Mouse (Mus musculus) 3134 (cell line): Measurements from ENCODE around the gene Hist1h1d.
A peak's percentile ranks its signal among the peaks of the same experiment; 100 is the strongest.

Experiments
- DNase-seq: peaks from one replicate; pipeline ENCODE4 v3.0.0-alpha.2; 2011; ENCODE audit warnings: low spot score; ENCODE audit not compliant: insufficient read length; ENCODE audit errors: extremely low read depth

The Hist1h1d gene

DNA sequence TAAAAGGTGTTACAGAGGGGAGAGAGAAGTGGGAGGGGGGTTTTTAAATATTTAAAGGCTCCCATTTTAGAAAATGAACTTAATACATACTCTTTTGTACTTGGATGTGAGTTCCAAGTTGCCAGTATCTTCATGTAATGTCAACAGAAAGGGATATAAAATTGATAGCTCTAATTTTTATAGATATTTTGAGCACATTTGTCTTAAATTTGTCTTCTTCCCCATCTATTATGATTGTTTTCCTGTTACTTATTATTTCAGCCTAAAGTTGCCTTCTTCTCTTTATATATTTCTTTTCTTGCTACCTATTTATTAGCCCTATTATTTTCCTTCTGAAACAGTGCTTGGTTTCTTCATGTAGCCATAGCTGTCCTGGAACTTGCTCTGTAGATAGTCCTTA, at the start of gene Hist1h1d:
Hist1h1d (plus strand) TSS at position 301 of the 400 bp plus-strand sequence.
- DNase-seq, result no peak

DNA sequence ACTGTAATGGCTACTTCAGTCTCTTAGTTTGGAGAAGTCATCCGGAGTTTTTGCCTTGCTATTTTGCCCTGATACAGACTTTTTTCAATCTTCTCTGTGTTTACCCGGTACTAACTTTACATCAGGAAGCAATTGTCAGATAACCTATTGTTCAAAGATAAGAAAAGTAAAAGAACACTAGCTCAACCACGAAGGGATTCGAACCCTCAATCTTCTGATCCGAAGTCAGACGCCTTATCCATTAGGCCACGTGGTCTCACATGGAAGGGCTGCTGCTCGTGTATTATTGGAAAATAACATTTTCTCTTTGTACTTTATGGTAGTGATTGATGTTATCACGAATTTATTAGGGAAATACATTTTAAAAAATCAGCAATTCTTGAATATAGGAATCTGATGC, 49.3 kb upstream of the Hist1h1d start:
- peak; percentile 51 for DNase-seq

DNA sequence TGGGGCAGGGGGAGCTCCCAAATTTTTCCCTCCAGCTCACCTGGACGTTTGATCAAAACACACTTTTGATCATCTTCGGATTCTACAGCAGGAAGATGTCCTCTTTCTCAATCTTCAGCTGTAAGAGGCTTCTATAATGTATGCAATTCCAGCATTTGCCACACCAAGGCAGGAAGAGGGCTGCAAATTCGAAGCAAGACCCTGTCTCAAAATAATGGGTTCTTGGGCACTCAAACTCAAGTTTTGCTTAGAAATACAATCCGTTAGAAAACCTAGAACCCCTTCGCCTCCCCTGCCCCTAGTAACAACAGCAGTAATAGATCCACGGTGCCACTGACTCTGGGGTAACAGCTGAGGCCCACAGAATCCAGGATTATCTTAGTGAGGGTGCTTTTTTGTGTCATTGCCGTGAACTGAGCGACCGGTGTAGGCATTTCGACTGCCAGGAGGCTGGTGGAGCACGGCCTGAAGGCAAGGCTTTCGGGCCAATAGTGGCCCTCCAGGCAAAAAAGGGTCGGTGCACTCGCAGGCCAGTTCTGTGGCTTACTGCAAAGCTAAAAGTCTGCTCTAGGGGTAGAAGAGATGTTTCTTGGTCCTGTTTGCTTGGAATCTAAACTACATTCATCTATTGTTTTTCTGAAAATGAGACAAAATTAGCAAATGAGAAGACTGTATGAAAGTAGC, 47.3 kb upstream of the Hist1h1d start:
- DNase-seq, result peak; percentile 56

DNA sequence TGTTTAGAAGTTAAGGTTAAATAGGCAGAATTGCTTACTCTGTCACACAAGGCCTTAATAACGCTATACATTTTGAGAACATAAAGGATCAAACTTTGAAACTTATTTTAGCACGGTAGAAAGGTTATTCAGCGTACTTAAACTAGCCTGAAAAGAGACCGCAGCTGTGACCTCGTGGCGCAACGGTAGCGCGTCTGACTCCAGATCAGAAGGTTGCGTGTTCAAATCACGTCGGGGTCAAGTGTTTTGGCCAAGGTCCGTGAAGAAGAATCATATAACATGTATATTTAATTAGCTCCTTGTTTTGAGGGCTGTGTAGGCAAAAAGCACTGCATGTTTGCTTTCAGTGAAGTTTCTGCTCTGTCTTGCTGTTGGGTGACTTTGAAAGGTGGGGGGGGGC, 46.7 kb upstream of the Hist1h1d start:
- peak; percentile 69 for DNase-seq

DNA sequence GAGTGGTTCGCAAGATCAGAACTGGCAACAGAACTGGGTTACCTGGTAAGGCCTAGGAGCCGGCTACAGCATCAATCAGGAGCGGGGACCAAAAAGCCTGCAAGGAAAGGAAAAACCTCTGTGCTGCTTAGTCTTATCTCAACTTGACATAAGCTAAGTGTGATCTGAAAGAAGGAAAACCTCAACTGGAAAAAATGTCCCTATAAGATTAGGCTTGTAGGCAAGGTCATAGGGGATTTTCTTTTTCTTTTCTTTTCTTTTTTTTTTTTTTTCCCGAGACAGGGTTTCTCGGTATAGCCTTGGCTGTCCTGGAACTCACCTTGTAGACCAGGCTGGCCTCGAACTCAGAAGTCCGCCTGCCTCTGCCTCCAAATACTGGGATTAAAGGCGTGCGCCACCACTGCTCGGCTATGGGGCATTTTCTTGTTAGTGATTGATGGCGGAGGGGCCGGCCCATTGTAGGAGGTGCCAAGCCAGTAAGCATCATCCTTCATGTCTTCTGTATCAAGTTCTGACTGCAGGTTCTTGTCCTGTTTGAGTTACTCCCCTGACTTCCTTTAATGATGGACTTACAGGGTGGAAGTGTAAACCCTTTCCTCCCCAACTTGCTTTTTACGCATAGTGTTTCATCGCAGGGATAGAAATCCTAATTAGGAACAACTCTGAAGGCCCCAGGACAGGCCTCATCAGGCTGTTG, 46.1 kb upstream of the Hist1h1d start:
- DNase-seq, result no peak

DNA sequence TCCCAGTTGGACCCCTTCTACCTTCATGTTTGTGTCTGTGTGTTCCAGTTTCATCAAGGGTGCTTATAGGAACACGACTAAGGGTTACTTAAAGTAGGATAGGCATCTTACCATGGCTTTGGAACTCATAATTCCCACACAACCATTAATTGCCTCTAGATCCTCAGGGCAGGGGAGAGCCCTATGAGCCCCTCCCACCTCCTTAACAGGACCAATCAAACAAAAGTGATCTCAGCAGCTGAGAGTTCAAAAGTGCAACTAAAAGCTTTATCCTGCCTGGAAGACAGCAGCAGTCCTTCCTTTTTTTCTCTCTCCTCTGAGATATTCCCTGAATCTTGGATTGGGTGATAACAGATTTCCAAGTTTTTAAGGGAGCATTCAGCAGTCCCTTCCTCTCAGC, 42.9 kb upstream of the Hist1h1d start:
- DNase-seq, result no peak

DNA sequence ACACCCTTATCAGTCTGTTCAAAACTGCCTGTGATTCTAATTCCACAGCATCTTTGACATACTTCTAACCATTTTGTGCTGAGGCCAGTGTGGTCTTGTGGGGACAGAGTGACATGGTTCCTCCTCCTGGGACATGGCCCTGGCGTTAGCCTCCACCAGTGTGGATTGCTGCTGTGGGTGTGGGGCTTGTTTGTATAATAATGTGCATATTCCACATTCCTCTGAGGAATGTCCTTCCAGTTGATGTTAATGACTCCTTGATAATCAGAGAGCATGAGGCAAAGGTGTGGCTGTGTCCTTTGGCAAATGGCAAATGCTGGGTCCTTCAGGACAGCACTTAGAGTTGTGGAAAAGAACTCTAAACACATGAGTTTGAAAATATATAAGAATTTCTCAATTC, 39.5 kb upstream of the Hist1h1d start:
- no peak for DNase-seq

DNA sequence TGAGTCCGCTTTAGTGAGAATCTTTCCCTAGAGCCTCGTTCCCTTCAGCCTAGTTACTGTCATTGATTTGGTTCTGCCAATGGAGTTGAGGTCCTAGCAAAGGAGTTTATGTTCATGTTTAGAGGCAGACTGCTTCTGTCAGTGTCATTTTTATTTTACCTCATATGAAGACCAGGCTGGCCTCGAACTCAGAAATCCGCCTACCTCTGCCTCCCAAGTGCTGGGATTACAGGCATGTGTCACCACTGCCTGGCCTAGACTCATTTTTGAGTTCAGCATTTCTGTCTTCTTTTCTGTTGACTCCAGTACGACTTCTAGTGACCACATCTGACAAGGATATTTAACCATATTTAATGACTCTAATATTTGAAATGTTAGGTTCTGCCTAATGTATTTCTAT, 37.8 kb upstream of the Hist1h1d start:
- peak; percentile 50 for DNase-seq

DNA sequence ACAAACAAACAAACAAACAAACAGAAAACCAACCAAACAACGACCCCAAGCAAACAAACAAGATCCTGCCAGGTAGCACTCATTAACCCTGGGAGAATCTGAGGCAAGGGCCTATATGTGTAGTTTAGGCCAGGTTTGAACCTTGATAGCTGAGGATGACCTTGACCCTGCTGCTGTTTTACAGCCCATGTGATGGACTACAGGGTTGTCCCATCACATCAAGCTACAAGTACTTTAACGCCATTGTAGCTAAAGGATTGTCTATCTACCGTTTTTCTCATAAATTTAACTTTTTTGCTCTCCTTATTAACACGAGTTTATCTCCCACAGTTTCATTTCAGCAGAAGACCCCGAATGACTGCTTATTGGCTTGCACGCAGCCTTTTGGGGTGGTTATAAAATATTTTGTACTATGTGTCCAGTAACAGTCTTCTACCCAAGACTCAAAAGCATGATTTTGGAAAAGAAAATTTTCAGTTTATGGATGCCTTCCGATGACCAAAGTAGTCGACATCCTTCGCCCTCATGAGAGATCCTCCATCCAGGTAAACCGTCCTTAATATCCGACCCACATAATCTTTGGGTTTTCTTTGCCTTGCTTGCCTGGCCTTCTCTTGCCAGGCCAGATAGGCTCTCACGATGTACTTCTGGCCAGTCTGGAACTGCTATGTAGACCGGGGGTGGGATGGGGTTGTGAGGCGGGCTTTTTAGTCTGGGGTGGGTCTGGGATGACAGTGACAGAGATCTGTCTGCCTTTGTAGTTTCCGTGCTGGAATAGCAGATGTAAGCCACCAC, 37.0 kb upstream of the Hist1h1d start:
- no peak for DNase-seq

DNA sequence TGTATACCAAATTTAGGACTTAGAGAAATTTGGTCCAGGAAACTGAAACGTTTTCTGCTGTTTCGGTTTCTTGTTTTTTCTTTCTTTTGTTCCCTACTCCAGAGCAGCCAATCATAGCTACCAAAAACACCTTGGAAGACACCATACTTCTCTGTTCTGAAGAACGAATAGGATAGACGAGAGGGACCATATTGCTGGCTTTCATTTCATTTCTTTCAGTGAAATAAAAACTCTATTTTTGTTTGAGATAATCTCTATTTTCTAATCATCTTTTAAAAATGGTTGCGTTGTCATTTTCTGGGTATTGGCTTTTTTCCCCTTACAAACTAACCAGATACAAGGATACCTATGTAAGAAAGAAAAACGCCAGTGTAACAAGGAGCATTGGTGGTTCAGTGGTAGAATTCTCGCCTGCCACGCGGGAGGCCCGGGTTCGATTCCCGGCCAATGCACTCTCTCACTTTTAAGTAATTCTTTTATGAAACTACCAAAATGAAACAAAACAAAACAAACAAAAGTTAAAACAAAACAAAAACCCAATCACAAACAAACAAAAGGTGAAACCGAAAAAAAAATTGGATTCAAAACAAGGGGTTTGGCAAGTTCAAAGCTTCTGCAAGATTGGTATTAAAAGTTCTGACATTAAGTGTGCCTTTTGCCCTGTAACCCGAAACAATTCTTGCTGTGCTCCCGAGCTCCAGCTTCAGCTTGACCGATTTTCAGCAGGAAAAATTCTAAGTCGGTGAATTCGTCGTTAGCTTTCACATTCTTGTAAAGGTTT, 36.0 kb upstream of the Hist1h1d start:
- peak; percentile 73 for DNase-seq

DNA sequence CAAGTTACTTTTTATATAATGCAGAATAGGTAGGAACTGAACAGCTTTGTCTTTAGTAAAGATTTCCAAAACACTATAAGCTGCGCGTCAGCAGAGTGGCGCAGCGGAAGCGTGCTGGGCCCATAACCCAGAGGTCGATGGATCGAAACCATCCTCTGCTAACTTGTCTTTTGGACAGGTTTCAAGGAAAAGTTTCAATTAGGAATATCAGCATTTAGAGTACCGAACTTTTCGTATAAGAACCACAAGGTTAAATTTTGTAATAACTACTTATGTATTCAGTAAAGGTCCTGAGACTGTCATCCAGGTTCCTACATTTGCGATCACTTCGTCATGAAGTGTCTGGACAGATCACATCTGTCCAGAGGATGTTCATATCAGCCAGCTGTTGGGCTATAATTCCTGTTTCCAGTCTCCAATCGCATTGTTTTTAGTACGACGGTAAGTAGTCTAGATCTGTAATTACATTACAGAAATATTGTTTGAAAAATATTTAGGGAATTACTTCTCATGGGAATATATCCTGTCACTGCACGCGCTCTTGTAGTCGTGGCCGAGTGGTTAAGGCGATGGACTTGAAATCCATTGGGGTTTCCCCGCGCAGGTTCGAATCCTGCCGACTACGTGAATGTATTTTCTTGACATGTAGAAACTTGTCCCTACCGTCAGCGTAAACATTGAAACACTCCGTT, 35.3 kb upstream of the Hist1h1d start:
- peak; percentile 81 for DNase-seq

DNA sequence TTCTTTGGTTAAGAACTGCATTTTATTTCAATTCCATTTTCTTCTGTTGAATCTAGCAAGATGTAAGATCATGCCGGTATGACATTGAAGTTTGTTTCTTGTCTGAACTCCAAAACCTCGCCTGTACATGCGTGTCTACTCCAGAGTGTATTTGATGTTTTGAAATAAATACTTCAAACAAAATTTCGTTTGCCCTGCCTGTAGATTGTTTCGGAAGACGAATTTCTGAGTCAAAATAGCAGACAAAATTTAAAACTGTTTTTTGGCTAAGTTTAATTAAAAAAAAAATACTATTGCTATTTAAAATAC, 34.8 kb upstream of the Hist1h1d start:
- DNase-seq, result no peak

DNA sequence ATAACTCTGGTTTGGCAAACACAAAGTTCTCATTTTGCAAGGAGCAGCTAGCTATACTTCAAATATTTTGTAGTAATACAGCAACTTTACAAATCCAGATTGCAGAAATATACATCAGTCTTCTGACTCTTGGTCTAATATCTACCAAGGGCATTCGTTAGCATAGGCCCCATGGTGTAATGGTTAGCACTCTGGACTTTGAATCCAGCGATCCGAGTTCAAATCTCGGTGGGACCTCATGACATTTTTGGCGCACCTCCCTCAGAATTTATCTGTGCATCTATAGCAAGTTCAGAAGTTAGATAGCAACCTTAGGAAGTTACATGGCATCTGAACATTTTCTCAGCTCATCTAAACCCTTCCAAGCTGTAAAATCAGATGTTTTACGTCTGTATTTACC, 34.2 kb upstream of the Hist1h1d start:
- DNase-seq, result peak; percentile 57

DNA sequence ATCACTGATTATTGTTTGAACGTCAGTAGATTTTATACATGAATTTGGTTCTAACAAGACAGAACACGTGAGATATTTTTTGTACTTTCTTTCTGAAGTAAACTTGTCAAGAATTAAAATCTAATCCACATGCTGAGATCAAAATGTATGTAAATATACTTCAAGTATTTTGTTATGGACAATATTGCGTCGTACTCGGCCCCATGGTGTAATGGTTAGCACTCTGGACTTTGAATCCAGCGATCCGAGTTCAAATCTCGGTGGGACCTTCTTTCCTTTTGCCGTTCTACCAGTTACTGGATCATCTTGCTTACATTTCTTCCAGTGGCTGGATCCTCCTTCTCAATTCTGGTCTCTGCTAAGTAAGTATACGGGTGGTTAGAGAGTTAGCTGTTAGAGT, 33.6 kb upstream of the Hist1h1d start:
- DNase-seq, result peak; percentile 67

DNA sequence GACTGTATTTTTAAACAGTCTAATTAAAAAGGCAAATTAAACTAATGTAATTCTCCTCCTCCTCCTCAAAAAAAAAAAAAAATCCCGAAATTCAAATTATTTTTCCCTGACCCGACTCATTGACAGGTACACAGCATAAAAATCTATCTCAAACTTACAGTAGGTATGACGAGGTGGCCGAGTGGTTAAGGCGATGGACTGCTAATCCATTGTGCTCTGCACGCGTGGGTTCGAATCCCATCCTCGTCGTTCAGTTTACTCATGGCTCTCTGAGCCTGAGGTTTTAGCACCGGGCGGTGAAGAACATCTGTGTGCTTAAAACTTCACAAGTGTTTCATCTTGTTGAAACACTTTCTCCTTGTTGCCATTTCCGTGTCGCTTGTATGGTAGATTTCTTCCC, 31.4 kb upstream of the Hist1h1d start:
- peak; percentile 68 for DNase-seq

DNA sequence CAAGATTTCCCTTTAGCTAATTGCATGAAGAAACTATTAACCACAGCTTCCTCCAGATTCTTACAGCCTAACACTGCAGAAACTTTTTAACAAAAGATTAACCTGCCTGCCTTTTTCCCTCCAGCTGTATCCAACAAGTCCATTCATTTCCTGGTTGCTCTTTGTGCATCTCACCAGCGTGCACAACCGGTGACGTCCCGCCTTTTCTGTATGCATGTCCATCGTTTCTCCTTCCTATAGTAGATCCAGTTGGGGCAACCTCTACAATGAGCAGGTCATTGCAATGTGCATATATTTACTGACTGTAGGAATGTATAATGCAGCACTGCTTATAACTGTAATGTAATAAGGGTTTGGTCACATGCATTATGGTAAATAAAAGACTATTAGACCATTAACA, 29.1 kb upstream of the Hist1h1d start:
- DNase-seq, result no peak

DNA sequence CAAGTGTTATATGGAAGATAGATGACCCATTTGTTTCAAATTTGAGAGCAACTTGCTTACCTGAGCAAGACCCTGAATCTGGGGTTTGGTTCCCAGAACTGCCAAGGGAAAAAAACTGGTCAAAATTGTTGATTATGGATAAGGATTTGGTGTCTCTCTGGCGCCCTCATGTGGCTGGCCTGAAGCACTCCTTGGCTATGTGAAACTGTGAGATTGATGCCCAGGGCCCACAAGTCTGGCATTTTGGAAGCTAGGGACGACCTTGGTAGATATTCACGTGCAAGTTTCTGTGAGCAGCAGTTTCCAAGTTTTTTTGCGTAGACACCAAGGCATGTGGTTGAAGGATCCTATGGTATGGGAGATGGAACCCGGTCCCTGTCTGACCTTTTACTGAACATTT, 28.4 kb upstream of the Hist1h1d start:
- peak; percentile 37 for DNase-seq

DNA sequence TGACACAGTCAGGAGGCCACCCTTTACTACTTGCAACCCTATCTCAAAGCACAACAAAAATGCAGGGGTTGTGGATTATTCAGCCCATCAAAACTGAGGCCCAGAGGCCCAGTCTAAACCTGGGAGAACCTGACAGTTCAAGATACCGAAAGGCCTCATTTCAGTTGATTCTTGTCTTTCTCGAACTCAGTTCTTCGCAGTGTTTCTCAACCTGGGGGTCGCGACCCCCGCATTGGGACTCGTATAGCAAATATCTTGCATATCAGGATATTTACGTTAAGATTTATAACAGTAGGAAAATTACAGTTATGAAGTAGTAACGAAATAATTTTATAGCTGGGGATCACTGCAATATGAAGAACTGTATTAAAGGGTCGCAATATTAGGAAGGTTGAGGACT, 27.2 kb upstream of the Hist1h1d start:
- no peak for DNase-seq

DNA sequence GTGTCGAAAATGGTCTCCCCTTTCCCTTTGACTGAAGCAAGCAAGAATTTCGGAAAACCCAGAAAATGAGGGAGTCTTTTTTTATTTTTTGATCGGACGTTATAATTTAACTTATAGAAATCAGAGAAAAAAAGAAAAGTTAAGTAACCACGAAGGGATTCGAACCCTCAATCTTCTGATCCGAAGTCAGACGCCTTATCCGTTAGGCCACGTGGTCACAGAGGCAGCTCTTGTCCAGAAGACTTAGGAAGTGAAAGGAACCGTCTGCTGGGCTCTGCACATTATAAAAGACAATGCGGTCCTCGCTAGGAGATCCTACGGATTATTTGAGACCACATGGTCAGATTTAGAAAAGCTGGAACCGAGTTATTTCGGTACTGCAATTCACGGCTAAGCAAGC, 26.8 kb upstream of the Hist1h1d start:
- DNase-seq, result peak; percentile 51

DNA sequence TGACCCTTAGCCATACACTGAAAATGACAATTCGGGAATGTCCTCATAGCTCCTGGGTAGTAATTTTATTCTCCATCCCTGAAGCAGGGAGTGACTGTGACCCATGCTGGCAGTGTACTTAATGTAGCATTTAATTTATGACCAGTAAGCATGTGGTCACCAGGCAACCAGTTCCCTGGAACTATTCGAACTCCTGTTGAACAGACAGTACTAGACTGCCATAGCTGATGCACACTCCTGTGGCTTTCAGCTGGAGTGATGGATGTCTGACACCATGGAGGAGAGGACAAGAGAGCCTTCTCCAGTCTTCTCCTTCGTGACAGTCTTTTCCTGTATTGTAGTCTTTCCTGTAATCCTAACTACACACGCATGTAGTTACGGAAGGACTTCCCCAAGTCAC, 24.1 kb upstream of the Hist1h1d start:
- no peak for DNase-seq
